Mouse (Mus musculus): ENCODE results near the gene Rps6ka2. TPM values are rescaled to one million over a fixed set of nuclear protein-coding genes. Genes with fewer than 3 reads are reported as not detected.
A peak's percentile ranks its signal among the peaks of the same experiment; 100 is the strongest.
"Not testable (repeated sequence)": the region's sequence is repeated elsewhere in the genome, so short reads cannot be mapped to it uniquely, and the experiment has no call there.

The Rps6ka2 gene
- total and polyA plus RNA-seq, 2 experiments from 2014 or later: 13.6 to 37.4 TPM

GRCm38 (mm10) chr17:7286422-7287050 is 116.6 kb downstream of the Rps6ka2 start:
- Histone ChIP-seq H3K9me3 (replicated peaks; ENCODE audit: control insufficient read depth, low read length) (no peaks in the 10 kb centered on the region), H3K4me2 (ENCODE audit: low read depth, low read length) (no peak overlapping the region), H3K36me3 (replicated peaks; ENCODE audit: control insufficient read depth, insufficient read depth, low read length) (peaks cover 21% of the 10 kb centered on the region), H3K27me3 (ENCODE audit: control insufficient read depth, insufficient read depth, low read length) (no peaks in the 10 kb centered on the region), H3K9ac (replicated peaks; ENCODE audit: low read depth, low read length) (no peak overlapping the region), H3K27ac (ENCODE audit: low read depth) (peak overlapping the region; percentile 92), H3K4me3 (ENCODE audit: low read depth, low read length) (no peak overlapping the region), H3K4me1 (ENCODE audit: control insufficient read depth, insufficient read depth) (peaks cover 30% of the 10 kb centered on the region)
- DNase-seq (ENCODE audit: low spot score) (peak; percentile 2), ATAC-seq (ENCODE audit: insufficient read depth, low read depth) (no peak)
- TF ChIP-seq CTCF (IDR thresholded peaks at IDR 0.05; ENCODE audit: low read depth) (no peak), EP300 (IDR thresholded peaks at IDR 0.05; ENCODE audit: low read depth) (no peak)
- WGBS: 70% methylated on average over 12 of the region's 12 CpGs

DNA sequence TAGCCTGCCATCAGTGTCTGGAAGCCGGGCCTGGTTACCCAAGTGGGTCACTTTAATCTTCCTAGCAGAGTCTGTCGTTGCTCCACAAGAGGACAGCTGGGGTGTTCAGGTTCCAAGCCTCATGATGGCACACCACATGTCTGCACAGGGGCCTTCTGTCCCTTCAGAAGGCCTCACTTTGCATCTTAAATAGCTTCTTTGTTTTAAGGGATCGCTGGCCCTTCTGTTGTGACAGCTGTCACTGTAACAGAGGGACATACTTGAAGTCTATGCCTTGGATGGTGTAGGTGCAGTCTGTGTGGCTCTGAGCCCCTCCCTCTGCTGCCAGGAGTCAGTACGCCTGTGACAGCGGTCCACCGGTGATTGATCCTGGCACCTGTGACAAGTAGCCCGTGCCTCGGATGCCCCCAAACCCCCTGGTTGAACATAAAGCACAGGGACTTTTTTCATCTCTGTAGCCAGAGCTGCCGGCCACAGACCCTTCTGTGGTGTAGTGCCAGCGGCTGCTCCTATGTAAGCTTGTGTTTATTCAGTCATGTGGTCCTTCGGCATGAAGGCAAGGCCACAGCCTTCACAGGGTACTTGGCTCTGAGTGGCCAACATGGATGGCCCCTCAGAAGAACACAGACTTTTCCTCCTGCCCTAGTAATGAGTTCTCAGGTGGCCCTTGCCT is 122.2 kb downstream of the Rps6ka2 start:
- TF ChIP-seq CTCF (IDR thresholded peaks at IDR 0.05; ENCODE audit: low read depth): no peak
- TF ChIP-seq EP300 (IDR thresholded peaks at IDR 0.05; ENCODE audit: low read depth): no peak
- DNase-seq (ENCODE audit: low spot score) (no peak), ATAC-seq (ENCODE audit: insufficient read depth, low read depth) (no peak)
- peaks cover 4% of the 10 kb centered on the region; the same call in 1 of the 2 replicates for H3K4me1 ChIP-seq (ENCODE audit: control insufficient read depth, insufficient read depth)
- no peak overlapping the region for H3K4me3 ChIP-seq (ENCODE audit: low read depth, low read length)
- H3K9ac ChIP-seq (replicated peaks; ENCODE audit: low read depth, low read length): no peak overlapping the region
- H3K9me3 ChIP-seq (replicated peaks; ENCODE audit: control insufficient read depth, low read length): no peaks in the 10 kb centered on the region
- peaks cover 28% of the 10 kb centered on the region for H3K36me3 ChIP-seq (replicated peaks; ENCODE audit: control insufficient read depth, insufficient read depth, low read length)
- no peak overlapping the region for H3K27ac ChIP-seq (ENCODE audit: low read depth)
- H3K27me3 ChIP-seq (ENCODE audit: control insufficient read depth, insufficient read depth, low read length): no peaks in the 10 kb centered on the region
- H3K4me2 ChIP-seq (ENCODE audit: low read depth, low read length): no peak overlapping the region
- WGBS: 75% methylated on average over 11 of the region's 11 CpGs

- ATAC-seq (ENCODE audit: insufficient read depth, low read depth): peak; percentile 77
- not testable (repeated sequence) for H3K27me3 ChIP-seq (ENCODE audit: control insufficient read depth, insufficient read depth, low read length); H3K4me2 ChIP-seq (ENCODE audit: low read depth, low read length); H3K4me1 ChIP-seq (ENCODE audit: control insufficient read depth, insufficient read depth); H3K9me3 ChIP-seq (replicated peaks; ENCODE audit: control insufficient read depth, low read length); H3K4me3 ChIP-seq (ENCODE audit: low read depth, low read length); H3K27ac ChIP-seq (ENCODE audit: low read depth); DNase-seq (ENCODE audit: low spot score); H3K36me3 ChIP-seq (replicated peaks; ENCODE audit: control insufficient read depth, insufficient read depth, low read length); H3K9ac ChIP-seq (replicated peaks; ENCODE audit: low read depth, low read length)
- TF ChIP-seq CTCF (IDR thresholded peaks at IDR 0.05; ENCODE audit: low read depth): peak; percentile 40; the same call in 1 of the 2 replicates
- WGBS: 44% methylated on average over 8 of the region's 8 CpGs
These were observed 136.6 kb downstream of the Rps6ka2 start for GRCm38 (mm10) chr17:7306278-7307196.

GRCm38 (mm10) chr17:7315693-7316382 is 145.9 kb downstream of the Rps6ka2 start:
- not testable (repeated sequence) for H3K4me2 ChIP-seq (ENCODE audit: low read depth, low read length); H3K4me3 ChIP-seq (ENCODE audit: low read depth, low read length); H3K27ac ChIP-seq (ENCODE audit: low read depth); H3K9ac ChIP-seq (replicated peaks; ENCODE audit: low read depth, low read length); ATAC-seq (ENCODE audit: insufficient read depth, low read depth); H3K36me3 ChIP-seq (replicated peaks; ENCODE audit: control insufficient read depth, insufficient read depth, low read length); H3K9me3 ChIP-seq (replicated peaks; ENCODE audit: control insufficient read depth, low read length); DNase-seq (ENCODE audit: low spot score); H3K4me1 ChIP-seq (ENCODE audit: control insufficient read depth, insufficient read depth); H3K27me3 ChIP-seq (ENCODE audit: control insufficient read depth, insufficient read depth, low read length)
- WGBS: 71% methylated on average over 6 of the region's 8 CpGs

DNA sequence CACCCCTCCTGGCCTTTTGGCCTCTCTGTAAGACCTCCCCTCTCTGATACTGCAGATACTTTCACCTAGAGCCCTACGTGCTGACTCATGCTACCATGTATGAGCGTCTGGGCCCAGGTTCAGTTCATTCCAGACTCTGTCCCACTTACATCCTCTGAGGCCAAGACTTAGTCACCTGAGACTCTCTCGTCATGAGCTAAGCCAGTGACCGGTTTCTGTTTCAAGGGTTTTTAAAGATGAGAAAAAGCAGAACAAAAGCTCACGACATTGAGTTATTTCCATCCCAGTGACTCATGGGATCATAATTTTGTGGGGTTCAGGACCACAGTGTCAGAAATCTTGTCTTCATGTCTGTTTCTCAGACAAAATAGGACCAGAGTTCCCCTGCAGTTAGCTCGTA is 149.9 kb downstream of the Rps6ka2 start:
- 64% methylated on average over 6 of the region's 6 CpGs for WGBS
- not testable (repeated sequence) for H3K36me3 ChIP-seq (replicated peaks; ENCODE audit: control insufficient read depth, insufficient read depth, low read length); H3K4me1 ChIP-seq (ENCODE audit: control insufficient read depth, insufficient read depth); H3K9me3 ChIP-seq (replicated peaks; ENCODE audit: control insufficient read depth, low read length); ATAC-seq (ENCODE audit: insufficient read depth, low read depth); DNase-seq (ENCODE audit: low spot score); H3K27ac ChIP-seq (ENCODE audit: low read depth); H3K4me2 ChIP-seq (ENCODE audit: low read depth, low read length); H3K27me3 ChIP-seq (ENCODE audit: control insufficient read depth, insufficient read depth, low read length); H3K4me3 ChIP-seq (ENCODE audit: low read depth, low read length); H3K9ac ChIP-seq (replicated peaks; ENCODE audit: low read depth, low read length)

- H3K9ac ChIP-seq (replicated peaks; ENCODE audit: low read depth, low read length); H3K9me3 ChIP-seq (replicated peaks; ENCODE audit: control insufficient read depth, low read length); H3K4me3 ChIP-seq (ENCODE audit: low read depth, low read length); H3K27me3 ChIP-seq (ENCODE audit: control insufficient read depth, insufficient read depth, low read length); H3K36me3 ChIP-seq (replicated peaks; ENCODE audit: control insufficient read depth, insufficient read depth, low read length); H3K4me1 ChIP-seq (ENCODE audit: control insufficient read depth, insufficient read depth); ATAC-seq (ENCODE audit: insufficient read depth, low read depth); H3K4me2 ChIP-seq (ENCODE audit: low read depth, low read length); H3K27ac ChIP-seq (ENCODE audit: low read depth); DNase-seq (ENCODE audit: low spot score): not testable (repeated sequence)
- 92% methylated on average over 3 of the region's 5 CpGs for WGBS
These were observed 154.4 kb downstream of the Rps6ka2 start, which contains the start of gene Tcp10a for GRCm38 (mm10) chr17:7324346-7324745. Gene Tcp10a, plus strand, starts transcription at chr17:7324646.

DNA sequence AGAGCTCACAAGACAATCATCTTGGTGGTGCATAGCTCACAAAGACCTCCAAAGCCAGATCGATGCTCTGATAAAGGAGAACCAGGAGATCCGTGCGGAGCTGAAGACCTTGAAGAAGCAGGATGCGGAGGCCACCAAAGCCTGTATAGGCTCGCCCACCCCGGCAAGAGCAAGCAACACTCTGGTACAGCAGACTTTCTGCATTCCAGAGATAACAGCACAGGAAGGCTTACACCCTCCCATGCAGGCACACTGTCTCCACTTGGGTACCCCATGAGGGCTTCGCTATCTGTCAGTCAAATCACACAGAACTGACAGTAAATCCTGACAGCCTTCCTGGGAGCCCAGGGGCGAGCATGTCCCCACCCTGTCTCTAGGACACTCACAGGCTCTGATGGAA is 156.5 kb downstream of the Rps6ka2 start:
- not testable (repeated sequence) for H3K4me1 ChIP-seq (ENCODE audit: control insufficient read depth, insufficient read depth); H3K36me3 ChIP-seq (replicated peaks; ENCODE audit: control insufficient read depth, insufficient read depth, low read length); H3K27me3 ChIP-seq (ENCODE audit: control insufficient read depth, insufficient read depth, low read length); H3K9me3 ChIP-seq (replicated peaks; ENCODE audit: control insufficient read depth, low read length); H3K4me2 ChIP-seq (ENCODE audit: low read depth, low read length); H3K27ac ChIP-seq (ENCODE audit: low read depth); DNase-seq (ENCODE audit: low spot score); H3K9ac ChIP-seq (replicated peaks; ENCODE audit: low read depth, low read length); H3K4me3 ChIP-seq (ENCODE audit: low read depth, low read length)
- 11% methylated on average over 5 of the region's 8 CpGs for WGBS
- peak; percentile 24; the same call in 1 of the 2 replicates for ATAC-seq (ENCODE audit: insufficient read depth, low read depth)

Measured in heart, postnatal 0 days (tissue).